Mouse (Mus musculus) left cerebral cortex, postnatal 25 days (tissue): Measurements from ENCODE around the gene Ostm1. TPM values are rescaled to one million over a fixed set of nuclear protein-coding genes. Genes with fewer than 3 reads are reported as not detected.

Experiments
- DNase-seq, 2 experiments: peaks; one replicate each; pipeline ENCODE4 v3.0.0; 2022; ENCODE audit warnings: low spot score in 2 of 2, mixed read lengths in 1 of 2
- intact Hi-C: fragments of 180-260 bp; cut with DNase I; formaldehyde crosslinking; loops from one replicate; pipeline ENCODE4 v1.15.1; 2025
- total RNA-seq, 2 experiments: library from RNA; stranded (reverse); gene quantifications; 2 replicates each; pipeline ENCODE4 v1.2.3; 2021

Gene Ostm1
- total RNA-seq, 2 experiments from 2014 or later = 49.3 to 50.1 TPM

- no peak for DNase-seq
- intact Hi-C loops = no loop called here
Measured at GRCm38 (mm10) chr10:42702111-42702510, 118.5 kb downstream of the Ostm1 start.

DNA sequence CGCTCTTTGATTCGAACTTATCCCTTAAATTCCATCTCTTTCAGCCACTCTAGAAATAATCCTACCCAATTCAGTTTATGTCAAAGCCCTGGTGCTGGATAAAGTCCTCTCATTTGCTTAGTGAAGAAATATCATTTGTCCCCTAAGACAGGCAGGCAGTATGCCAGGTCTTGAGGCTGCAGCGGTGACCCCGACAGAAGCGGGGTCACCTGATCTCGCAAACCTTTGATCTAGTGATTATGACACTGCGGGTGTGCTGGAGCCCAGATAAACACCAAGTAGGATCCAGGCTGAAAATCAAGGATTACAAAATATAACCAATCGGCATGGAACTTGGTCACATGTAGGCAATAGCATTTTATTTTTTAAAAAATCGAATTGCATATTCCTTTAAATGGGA lies 131.1 kb downstream of the Ostm1 start:
- intact Hi-C loops = no loop called here
- no peak for DNase-seq

DNA sequence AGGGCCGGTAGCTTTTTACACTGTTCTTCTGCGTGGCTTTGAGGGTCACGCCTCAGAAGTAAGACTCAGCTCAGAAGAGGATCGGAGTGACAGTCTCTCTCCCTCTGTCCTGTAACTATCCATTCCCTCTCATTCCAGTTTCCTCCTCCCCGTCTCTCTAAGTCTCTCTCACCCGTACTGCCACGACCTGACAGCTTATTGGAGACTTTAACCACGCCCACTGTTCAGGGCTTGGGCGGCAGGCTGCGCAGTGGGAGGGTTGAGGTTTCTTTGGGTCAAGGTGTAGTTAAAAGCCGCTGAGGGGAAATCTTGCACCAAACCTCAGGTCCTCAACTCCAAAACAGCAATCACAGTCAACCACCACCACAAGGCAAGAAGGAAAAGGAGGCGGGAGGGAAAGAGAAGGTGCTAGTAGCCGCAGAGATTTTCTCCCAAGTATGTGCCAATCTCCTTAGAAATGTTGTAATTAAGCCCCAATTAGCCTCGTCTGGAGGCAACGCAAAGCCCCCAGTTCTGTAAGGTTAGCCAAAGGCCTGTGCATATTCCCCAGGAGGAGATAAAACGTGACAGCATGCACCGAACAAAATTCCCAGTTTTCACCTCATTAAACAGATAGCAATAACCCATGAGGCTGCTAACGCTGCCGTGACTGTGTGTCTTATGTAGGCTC lies 131.9 kb downstream of the Ostm1 start:
- intact Hi-C loops = no loop called here
- no peak for DNase-seq

GRCm38 (mm10) chr10:42722116-42722515 lies 138.5 kb downstream of the Ostm1 start:
- DNase-seq = no peak
- intact Hi-C loops = no loop called here

DNA sequence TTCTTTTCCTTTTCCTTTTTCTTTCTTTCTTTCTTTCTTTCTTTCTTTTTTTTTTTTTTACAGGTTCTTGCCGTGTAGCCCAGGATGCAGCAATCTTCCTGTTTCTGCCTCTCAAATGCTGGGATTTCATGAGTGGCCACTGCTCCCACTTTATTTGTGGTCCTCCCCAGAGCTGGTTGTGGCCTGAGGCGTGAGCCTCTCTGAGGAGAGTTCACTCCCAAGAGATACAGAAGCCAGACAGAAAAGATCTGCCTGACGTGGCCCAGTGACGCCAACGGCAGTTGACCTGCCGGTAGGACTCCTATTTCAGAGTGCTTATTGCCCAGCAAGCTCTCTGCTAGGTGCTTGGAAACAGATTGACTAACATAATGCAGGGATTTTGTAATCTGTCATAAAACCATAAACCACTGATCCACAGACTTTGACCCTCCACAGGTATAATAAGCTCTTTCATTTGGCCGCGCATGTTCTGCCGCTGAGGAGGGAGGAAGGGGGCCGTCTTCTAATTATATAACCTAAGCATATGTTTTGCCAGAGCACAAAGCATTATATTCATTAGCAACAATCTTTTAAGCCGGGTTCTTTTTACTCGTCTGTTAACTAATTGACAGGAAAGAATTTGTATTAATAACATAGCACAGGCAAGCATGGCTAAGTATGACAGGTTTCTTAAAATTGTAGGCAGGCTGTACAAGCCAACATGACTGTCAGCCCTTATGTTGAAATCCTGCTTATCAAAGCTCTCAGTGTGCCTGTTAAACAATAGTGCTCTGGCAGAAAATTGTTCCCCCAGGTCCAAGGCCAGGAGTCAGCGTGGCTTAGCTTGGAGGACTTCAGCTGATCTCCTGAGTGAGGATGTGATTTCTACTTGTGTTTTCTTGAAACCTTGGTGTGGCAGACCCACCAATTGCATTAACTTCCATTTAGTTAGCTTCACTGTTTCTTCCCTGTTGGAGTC lies 139.9 kb downstream of the Ostm1 start:
- DNase-seq = no peak
- intact Hi-C loops = no loop called here

DNA sequence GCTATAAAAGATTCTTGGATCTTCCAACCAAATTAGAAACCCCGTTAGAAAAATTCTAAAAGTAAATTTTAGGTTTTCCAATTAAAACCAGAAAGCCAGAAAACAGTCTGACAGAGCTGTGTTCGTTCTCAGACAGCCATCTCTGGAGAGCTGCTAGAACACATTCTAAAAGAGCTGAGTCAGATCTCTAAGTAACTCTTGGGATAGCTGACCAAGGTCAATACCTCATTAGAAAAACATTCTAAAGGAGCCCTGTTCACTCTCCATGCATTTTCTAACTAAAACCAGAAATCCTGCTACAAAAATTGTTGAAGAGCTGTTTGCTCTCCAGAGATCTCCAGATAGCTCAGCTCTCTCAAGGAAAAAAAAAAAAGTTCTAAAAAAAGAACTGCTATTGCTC lies 146.0 kb downstream of the Ostm1 start:
- intact Hi-C loops = loop anchor here (5.0 kb wide), 1 partner anchor 32 kb away; no protein-coding TSS in a partner anchor

DNA sequence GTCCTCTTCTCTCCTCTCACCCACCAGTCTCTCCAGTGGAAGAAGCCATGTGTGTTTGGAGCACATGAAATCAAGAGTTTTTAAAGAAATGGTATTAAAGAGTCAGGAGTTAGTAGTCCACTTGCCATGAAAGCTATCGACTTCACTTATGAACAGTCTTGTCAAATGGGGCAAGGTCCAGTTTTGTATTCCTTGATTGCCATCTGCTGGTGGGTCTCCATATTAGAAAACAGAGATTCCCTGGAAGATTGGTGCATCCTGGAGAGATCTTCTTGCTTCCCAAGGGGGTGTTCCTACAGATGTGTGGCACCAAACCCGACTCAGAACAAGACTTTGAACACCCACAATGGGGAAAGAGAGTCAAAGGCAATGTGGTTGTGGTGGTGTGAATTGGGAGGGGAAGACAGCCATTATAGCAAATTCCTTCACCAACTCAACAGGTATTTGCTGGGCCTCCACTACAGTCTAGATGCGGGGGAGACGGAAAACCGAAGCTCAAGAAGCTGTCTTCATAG lies 151.0 kb downstream of the Ostm1 start:
- intact Hi-C loops = loop anchor here (2.0 to 5.0 kb wide), 2 partner anchors 37 to 426 kb away; no protein-coding TSS in a partner anchor
- DNase-seq = peak; percentile 36 to 53

More for the DNA sequence above, 146.0 kb downstream of the Ostm1 start:
- DNase-seq = no peak

DNA sequence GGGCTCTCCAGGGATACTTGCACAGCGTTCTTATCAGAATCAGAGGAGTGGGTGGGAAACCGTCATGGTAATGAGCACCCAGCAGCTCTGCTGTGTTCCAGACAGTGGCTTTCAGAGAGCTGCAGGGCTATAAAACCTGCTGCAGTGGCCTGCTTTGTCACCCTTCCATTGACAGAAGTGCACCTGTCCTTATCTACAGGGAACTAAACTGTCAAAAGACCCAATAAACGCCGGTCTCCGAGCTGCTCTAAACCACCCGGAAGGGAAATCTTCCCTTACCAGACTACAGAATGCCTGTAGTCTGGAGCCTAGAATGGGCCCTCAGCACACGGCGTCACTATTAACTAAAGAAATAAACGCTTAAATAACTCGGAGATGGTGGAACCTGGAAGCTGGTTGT lies 168.2 kb downstream of the Ostm1 start:
- intact Hi-C loops = no loop called here

More for the DNA sequence above, 168.2 kb downstream of the Ostm1 start:
- DNase-seq = no peak

Other genes starting within 250 kb of the Ostm1 start
- gene Afg1l, start 105.3 kb upstream of the Ostm1 start, total RNA-seq = 10 to 100 TPM; 12.1 to 12.4 TPM
- 100 to 1,000 TPM; 208 to 218 TPM for gene Snx3, start 81.8 kb upstream of the Ostm1 start, total RNA-seq
- gene Nr2e1, start 190 bp upstream of the Ostm1 start, total RNA-seq = 10 to 100 TPM; 13.1 to 13.8 TPM
- gene Sec63, start 177.7 kb downstream of the Ostm1 start, total RNA-seq = 10 to 100 TPM; 48.5 to 56.6 TPM